Mouse (Mus musculus) testis, adult 10 weeks (tissue): ENCODE results near the gene Vmn1r131. TPM values are rescaled to one million over a fixed set of nuclear protein-coding genes. Genes with fewer than 3 reads are reported as not detected.

Source experiments
- polyA plus RNA-seq: library from polyadenylated mRNA; stranded (reverse); fragments of 350-450 nt; fragmentation: Illumina TruSeq; extraction: RNeasy Lipid Tissue Mini Kit (QIAGEN cat#74804); gene quantifications from one replicate; pipeline ENCODE4 v1.2.3, GENCODE M21; 2014; ENCODE audit warnings: low read depth, low replicate concordance

Vmn1r131 gene
- polyA plus RNA-seq: not detected

GRCm38 (mm10) chr7:21545990-21546389, at the start of gene Vmn1r131:
Vmn1r131 (minus strand) TSS chr7:21546090.

DNA sequence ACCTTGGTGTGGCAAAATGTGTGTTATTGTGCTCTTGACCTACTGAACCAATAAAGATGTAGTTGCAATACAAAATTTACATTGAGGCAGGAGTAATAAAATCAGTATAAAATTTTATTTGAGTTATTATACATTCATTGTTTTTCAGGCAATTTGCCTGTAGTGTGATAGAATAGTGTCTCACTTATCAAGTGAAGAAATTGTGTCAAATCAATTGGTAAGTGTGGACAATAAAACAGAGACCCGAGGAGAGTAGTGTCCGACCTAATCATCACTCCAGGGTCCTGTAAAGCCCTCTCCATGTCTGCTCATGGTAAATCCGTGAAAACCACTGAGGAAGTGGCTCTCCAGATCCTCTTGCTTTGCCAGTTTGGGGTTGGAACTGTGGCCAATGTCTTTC, 34.4 kb downstream of the Vmn1r131 start, which contains the start of gene Vmn1r130:
Gene Vmn1r130, plus strand, starts transcription at position 301 of the 400 bp plus-strand sequence.

Other genes with a start within 250 kb of the Vmn1r131 start
- not detected for gene Vmn1r126, start 244.6 kb downstream of the Vmn1r131 start, polyA plus RNA-seq
- gene Vmn1r127, start 226.2 kb downstream of the Vmn1r131 start, polyA plus RNA-seq: not detected
- gene Vmn1r128, start 196.7 kb downstream of the Vmn1r131 start, polyA plus RNA-seq: not detected
- gene Vmn1r129, start 184.8 kb downstream of the Vmn1r131 start, polyA plus RNA-seq: not detected
- not detected for gene Gm6882, start 113.3 kb downstream of the Vmn1r131 start, polyA plus RNA-seq
- not detected for gene Vmn1r130, start 34.3 kb downstream of the Vmn1r131 start, polyA plus RNA-seq
- gene Vmn1r132, start 68.0 kb upstream of the Vmn1r131 start, polyA plus RNA-seq: not detected
- gene Gm4175, start 215.4 kb upstream of the Vmn1r131 start, polyA plus RNA-seq: not detected